Mouse (Mus musculus): ENCODE results near the gene Mycbp. TPM values are rescaled to one million over a fixed set of nuclear protein-coding genes. Genes with fewer than 3 reads are reported as not detected.
"Not testable (repeated sequence)": the region's sequence is repeated elsewhere in the genome, so short reads cannot be mapped to it uniquely, and the experiment has no call there.

The Mycbp gene
- total RNA-seq, 2 experiments from 2014 or later, result 9.9 to 11.3 TPM

DNA sequence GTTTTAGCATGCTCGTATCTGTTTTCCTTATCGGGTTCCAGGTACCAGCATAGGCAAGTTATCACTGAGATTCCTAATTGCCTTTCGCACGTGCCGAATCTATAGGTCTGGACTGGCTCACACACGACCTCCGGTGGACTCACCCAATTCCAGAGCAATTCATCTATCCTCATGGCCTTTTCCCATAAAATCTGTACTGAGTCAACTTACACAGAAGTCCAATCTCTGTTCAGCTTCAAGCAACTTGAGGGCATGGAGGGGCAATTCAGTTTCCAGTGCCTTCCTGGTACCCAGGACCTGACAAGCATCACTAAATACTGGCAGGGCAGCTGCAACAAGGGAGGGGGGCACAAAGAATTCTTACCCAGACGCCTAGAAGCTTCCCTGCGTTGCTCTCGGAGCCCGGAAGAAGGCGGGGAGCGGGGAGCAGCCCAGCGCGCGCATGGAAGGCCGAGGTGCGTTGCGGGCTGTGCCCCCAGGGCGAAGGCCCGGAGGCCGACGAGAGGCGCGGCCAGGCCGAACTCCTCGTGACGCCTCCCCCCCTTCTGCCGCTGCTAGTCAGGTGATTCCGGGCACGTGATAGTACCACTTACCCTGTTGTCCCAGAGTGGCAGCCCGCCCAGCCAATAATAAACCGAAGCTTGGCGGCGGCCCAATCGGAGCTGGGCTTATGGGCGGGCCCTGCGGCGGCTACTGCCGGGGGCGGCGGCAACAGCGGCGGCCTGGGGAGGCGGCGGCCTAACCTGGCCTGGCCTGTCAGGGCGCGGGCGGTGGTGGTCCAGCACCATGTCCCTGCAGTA, 12.3 kb downstream of the Mycbp start, which contains the start of gene Rragc:
TSS of gene Rragc (plus strand) at position 699 of the 800 bp plus-strand sequence.
- peak; percentile 100 for DNase-seq (ENCODE audit: low spot score in 2 of 2)
- H3K27ac ChIP-seq, result peak within 1 kb of the TSS; percentile 93
- TF ChIP-seq CTCF (conservative IDR thresholded peaks at IDR 0.05), result 0 out of 2 replicates have a peak, but pooled peaks have one; percentile 2
- H3K4me3 ChIP-seq, result peak within 1 kb of the TSS; percentile 89

DNA sequence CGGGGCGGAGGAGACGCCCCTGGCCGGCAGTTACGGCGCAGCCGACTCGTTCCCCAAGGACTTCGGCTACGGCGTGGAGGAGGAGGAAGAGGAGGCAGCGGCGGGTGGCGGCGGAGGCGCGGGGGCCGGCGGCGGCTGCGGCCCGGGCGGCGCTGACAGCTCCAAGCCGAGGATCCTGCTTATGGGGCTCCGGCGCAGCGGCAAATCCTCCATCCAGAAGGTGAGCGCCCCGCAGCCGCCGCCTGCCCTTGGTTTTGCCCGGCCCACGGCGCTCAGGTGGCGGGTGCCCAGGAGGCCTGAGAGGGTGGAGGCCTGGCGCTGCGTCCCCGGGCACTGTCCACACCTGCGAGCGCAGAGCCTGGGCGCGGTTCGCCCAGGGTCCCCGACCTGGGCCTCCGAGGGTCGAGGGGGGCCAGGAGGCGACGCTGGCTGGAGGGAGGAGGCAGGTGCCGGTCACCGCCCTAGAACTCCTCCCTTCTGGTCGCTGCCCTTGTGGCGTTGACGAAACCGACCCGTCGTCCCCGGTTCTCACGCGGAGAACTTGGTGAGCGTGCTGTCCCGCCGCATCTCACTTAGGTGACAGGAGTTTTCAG, 13.0 kb downstream of the Mycbp start, which contains the start of gene 4930535I16Rik:
TSS of gene 4930535I16Rik (minus strand) at position 475 of the 593 bp plus-strand sequence.
- no peak for TF ChIP-seq CTCF (conservative IDR thresholded peaks at IDR 0.05)
- peak within 1 kb of the TSS; percentile 89 for H3K4me3 ChIP-seq
- peak within 1 kb of the TSS; percentile 93 for H3K27ac ChIP-seq
- no peak for DNase-seq (ENCODE audit: low spot score in 2 of 2)

DNA sequence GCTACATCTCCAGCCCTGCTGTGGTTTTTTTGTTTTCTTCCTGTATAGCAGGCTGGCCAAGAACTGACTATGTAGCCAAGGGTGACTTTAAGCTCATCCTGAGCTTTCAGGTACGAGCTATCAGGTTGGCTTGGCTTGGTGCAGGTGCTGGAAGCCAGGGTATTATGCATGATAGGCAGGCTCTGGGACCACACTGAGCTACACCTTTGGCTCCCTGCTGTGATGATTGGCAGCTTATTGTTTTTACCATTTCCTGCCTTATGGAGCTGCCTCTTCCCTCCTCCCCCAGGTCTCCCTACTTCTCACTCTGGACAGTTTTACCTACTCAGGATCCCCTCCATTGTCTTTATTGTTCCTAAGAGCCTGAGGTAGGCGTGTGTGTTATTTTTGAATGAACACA, 14.2 kb downstream of the Mycbp start:
- no peak for TF ChIP-seq CTCF (conservative IDR thresholded peaks at IDR 0.05)
- DNase-seq (ENCODE audit: low spot score in 2 of 2), result no peak
- peak overlapping the region; percentile 89 for H3K4me3 ChIP-seq
- H3K27ac ChIP-seq, result no peak overlapping the region

DNA sequence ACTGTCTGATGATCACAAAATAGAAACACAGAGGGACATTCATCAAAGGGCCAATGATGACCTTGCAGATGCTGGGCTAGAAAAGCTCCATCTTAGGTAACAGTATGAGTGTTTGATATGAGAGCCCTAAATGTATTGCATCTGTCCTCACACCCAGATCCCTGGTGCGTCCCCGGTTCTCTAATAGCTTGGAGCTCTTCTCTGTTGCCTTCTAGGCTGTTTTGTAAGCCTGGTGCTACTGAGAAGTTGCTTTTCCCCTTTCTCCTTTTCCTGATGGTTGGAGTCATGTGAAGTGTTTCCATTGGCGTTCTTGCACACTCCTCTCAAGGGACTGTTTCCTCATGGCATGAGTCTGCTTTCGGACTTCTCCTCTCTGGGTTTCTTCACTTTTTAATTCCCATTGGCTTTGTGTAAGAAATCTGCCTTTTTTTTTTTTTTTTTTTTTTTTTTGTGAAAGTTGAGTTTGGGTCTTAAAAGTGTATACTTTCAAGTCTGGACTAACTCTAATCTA, 16.5 kb downstream of the Mycbp start:
- Histone ChIP-seq H3K27ac (no peak overlapping the region), H3K4me3 (no peak overlapping the region)
- no peak for TF ChIP-seq CTCF (conservative IDR thresholded peaks at IDR 0.05)
- no peak for DNase-seq (ENCODE audit: low spot score in 2 of 2)

DNA sequence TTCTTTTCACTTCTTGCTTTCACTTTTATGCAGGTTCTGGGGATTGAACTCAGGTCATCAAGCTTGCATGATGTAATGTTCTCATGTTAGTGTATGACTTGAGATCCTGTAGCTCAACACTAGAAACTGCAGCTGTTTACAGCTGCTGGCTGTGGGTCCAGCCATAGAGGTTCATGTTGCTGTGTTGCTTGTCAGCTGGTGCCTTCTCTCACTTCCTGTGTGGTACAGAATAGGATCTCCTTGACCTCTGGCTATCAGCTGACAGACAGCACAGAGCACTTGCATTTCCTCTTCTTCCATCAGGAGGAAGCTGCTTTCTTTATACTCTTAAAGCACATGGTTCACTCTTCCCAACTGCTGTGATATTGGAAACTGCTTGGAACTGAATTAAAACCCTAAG, 23.3 kb downstream of the Mycbp start:
- Histone ChIP-seq H3K27ac (no peak overlapping the region), H3K4me3 (no peak overlapping the region)
- DNase-seq (ENCODE audit: low spot score in 2 of 2), result no peak
- TF ChIP-seq CTCF (conservative IDR thresholded peaks at IDR 0.05), result no peak

GRCm38 (mm10) chr4:123929994-123930393, 25.4 kb downstream of the Mycbp start:
- TF ChIP-seq CTCF (conservative IDR thresholded peaks at IDR 0.05), result peak; percentile 47
- H3K4me3 ChIP-seq, result no peak overlapping the region
- H3K27ac ChIP-seq, result no peak overlapping the region
- DNase-seq (ENCODE audit: low spot score in 2 of 2), result no peak

GRCm38 (mm10) chr4:123934306-123934705, 29.7 kb downstream of the Mycbp start:
- no peak overlapping the region for H3K4me3 ChIP-seq
- no peak for TF ChIP-seq CTCF (conservative IDR thresholded peaks at IDR 0.05)
- H3K27ac ChIP-seq, result no peak overlapping the region
- peak; percentile 49 to 55 for DNase-seq (ENCODE audit: low spot score in 2 of 2)

- no peak for TF ChIP-seq CTCF (conservative IDR thresholded peaks at IDR 0.05)
- no peak for DNase-seq (ENCODE audit: low spot score in 2 of 2)
- Histone ChIP-seq H3K4me3 (no peak overlapping the region), H3K27ac (no peak overlapping the region)
These were observed 31.4 kb downstream of the Mycbp start for GRCm38 (mm10) chr4:123936059-123936458.

DNA sequence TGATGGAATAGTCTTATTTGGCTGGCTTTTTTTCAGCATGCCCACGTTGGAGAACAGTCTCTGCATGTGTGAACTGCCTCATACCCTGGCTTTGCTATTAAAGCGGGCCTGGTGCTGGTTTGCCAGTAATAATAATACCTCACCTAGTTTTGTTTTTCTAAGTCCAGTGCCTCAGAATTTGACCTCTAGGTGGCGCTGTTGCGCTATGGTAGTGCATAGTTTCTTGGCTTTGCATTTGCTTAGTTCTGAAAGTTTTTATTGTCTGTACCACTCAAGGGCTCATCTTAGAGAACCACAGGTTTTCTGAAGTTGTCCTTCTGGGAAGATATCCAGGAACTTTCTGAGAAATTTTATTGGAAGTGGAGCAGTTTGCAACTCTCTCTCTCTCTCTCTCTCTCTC, 35.2 kb downstream of the Mycbp start:
- peak; percentile 93 for TF ChIP-seq CTCF (conservative IDR thresholded peaks at IDR 0.05)
- peak; percentile 73 to 84 for DNase-seq (ENCODE audit: low spot score in 2 of 2)
- H3K27ac ChIP-seq, result no peak overlapping the region
- H3K4me3 ChIP-seq, result no peak overlapping the region

DNA sequence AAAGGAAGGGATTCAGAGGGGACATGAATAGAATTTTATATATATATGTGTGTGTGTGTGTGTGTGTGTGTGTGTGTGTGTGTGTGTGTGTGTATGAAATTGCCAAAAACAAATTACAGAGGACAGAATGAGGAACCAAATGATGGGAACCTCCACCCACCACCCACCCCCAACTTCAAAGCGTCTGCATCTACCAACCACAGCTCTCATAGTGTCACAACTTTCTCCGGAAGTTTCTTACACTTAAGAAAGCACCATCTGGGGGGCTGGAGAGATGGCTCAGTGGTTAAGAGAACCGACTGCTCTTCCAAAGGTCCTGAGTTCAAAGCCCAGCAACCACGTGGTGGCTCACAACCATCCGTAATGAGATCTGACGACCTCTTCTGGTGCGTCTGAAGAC, 36.2 kb downstream of the Mycbp start:
- DNase-seq (ENCODE audit: low spot score in 2 of 2); H3K4me3 ChIP-seq; H3K27ac ChIP-seq: not testable (repeated sequence)

- DNase-seq (ENCODE audit: low spot score in 2 of 2), result no peak
- Histone ChIP-seq H3K27ac (no peak overlapping the region), H3K4me3 (no peak overlapping the region)
- no peak for TF ChIP-seq CTCF (conservative IDR thresholded peaks at IDR 0.05)
These were observed 42.1 kb downstream of the Mycbp start for GRCm38 (mm10) chr4:123946701-123947100.

GRCm38 (mm10) chr4:123947149-123947548, 42.5 kb downstream of the Mycbp start:
- no peak overlapping the region for H3K27ac ChIP-seq
- no peak for DNase-seq (ENCODE audit: low spot score in 2 of 2)
- peak; percentile 31 for TF ChIP-seq CTCF (conservative IDR thresholded peaks at IDR 0.05)
- no peak overlapping the region for H3K4me3 ChIP-seq

DNA sequence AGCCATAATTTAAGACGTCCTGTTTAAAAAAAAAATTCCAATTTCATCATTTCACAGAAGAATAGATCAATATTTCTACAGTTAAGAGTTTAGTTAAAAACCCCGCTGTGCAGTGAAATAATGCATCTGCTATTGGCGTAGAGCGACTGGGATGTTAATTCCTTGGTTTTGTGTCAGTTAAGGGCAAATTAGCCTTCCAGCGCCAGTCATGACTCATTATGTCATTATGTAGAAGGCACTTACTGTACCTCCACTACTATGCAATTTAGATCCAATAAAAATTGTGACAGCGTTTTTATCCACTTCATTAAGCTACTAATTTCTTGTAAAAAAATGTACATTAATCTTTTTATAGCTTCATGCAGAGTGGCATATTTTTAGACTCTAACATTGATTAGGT, 44.3 kb downstream of the Mycbp start:
- no peak for TF ChIP-seq CTCF (conservative IDR thresholded peaks at IDR 0.05)
- no peak overlapping the region for H3K4me3 ChIP-seq
- DNase-seq (ENCODE audit: low spot score in 2 of 2), result no peak
- no peak overlapping the region for H3K27ac ChIP-seq
